Mouse (Mus musculus) midbrain, embryonic 16.5 days (tissue): ENCODE measurements around the gene Pspc1. TPM values are rescaled to one million over a fixed set of nuclear protein-coding genes. Genes with fewer than 3 reads are reported as not detected.

Experiments used
- polyA plus RNA-seq: library from polyadenylated mRNA; unstranded; fragments of >200 nt; fragmentation: Nextera tagmentation; extraction: Ambion mirVana; gene quantifications from 2 replicates; pipeline ENCODE4 v1.2.1, GENCODE M21; 2015

Gene Pspc1
- polyA plus RNA-seq, 1 experiment from 2014 or later, result 38.8 TPM

Other genes with a start within 250 kb of the Pspc1 start
- gene Cenpj, start 202.9 kb downstream of the Pspc1 start, polyA plus RNA-seq, result 5.3 TPM in 2 replicates
- gene Parp4, start 202.7 kb downstream of the Pspc1 start, polyA plus RNA-seq, result 0.93 and 1.5 TPM in 2 replicates
- 42.4 TPM in 2 replicates for gene Mphosph8, start 110.1 kb downstream of the Pspc1 start, polyA plus RNA-seq
- 36.4 and 38.5 TPM in 2 replicates for gene Zmym5, start 33.4 kb upstream of the Pspc1 start, polyA plus RNA-seq
- gene Zmym2, start 108.3 kb upstream of the Pspc1 start, polyA plus RNA-seq, result 64.3 and 68.3 TPM in 2 replicates